Mouse (Mus musculus): Measurements from ENCODE around the gene Dennd2a. TPM values are rescaled to one million over a fixed set of nuclear protein-coding genes. Genes with fewer than 3 reads are reported as not detected.

Dennd2a gene
- polyA plus RNA-seq, 1 experiment, result not detected

GRCm38 (mm10) chr6:39434111-39434885, 123.4 kb downstream of the Dennd2a start:
- no peak for TF ChIP-seq POLR2A (IDR thresholded peaks at IDR 0.05; ENCODE audit: insufficient read depth, low read depth, low read length)
- TF ChIP-seq CTCF (IDR thresholded peaks at IDR 0.05; ENCODE audit: insufficient read depth, low read depth, low read length), result no peak
- 97% methylated on average over 2 of the region's 2 CpGs for WGBS

GRCm38 (mm10) chr6:39433701-39434100, 124.0 kb downstream of the Dennd2a start:
- no peak overlapping the region for H3K4me3 ChIP-seq (ENCODE audit: insufficient read depth, low read depth, low read length)
- H3K27ac ChIP-seq (ENCODE audit: insufficient read depth, low read depth, low read length), result no peak overlapping the region
- no peaks in the 10 kb centered on the region for H3K4me1 ChIP-seq (ENCODE audit: control insufficient read depth, insufficient read depth, low read length)
- TF ChIP-seq CTCF (IDR thresholded peaks at IDR 0.05; ENCODE audit: insufficient read depth, low read depth, low read length) (no peak), POLR2A (IDR thresholded peaks at IDR 0.05; ENCODE audit: insufficient read depth, low read depth, low read length) (no peak)

More at GRCm38 (mm10) chr6:39434111-39434885, 123.4 kb downstream of the Dennd2a start:
- Histone ChIP-seq H3K27ac (ENCODE audit: insufficient read depth, low read depth, low read length) (no peak overlapping the region), H3K4me3 (ENCODE audit: insufficient read depth, low read depth, low read length) (no peak overlapping the region), H3K4me1 (ENCODE audit: control insufficient read depth, insufficient read depth, low read length) (no peaks in the 10 kb centered on the region)

- WGBS, result 90% methylated on average over 4 of the region's 4 CpGs
- Histone ChIP-seq H3K4me3 (ENCODE audit: insufficient read depth, low read depth, low read length) (no peak overlapping the region), H3K27ac (ENCODE audit: insufficient read depth, low read depth, low read length) (no peak overlapping the region), H3K4me1 (ENCODE audit: control insufficient read depth, insufficient read depth, low read length) (no peaks in the 10 kb centered on the region)
- TF ChIP-seq POLR2A (IDR thresholded peaks at IDR 0.05; ENCODE audit: insufficient read depth, low read depth, low read length) (no peak), CTCF (IDR thresholded peaks at IDR 0.05; ENCODE audit: insufficient read depth, low read depth, low read length) (no peak)
Observed at GRCm38 (mm10) chr6:39433174-39433573, 124.5 kb downstream of the Dennd2a start.

- Histone ChIP-seq H3K4me3 (ENCODE audit: insufficient read depth, low read depth, low read length) (no peak overlapping the region), H3K4me1 (ENCODE audit: control insufficient read depth, insufficient read depth, low read length) (no peaks in the 10 kb centered on the region), H3K27ac (ENCODE audit: insufficient read depth, low read depth, low read length) (no peak overlapping the region)
- WGBS, result 78% methylated on average over 11 of the region's 11 CpGs
- TF ChIP-seq CTCF (IDR thresholded peaks at IDR 0.05; ENCODE audit: insufficient read depth, low read depth, low read length) (no peak), POLR2A (IDR thresholded peaks at IDR 0.05; ENCODE audit: insufficient read depth, low read depth, low read length) (no peak)
Observed at GRCm38 (mm10) chr6:39430722-39431121, 126.9 kb downstream of the Dennd2a start.

- no peak overlapping the region for H3K27ac ChIP-seq (ENCODE audit: insufficient read depth, low read depth, low read length)
- 64% methylated on average over 6 of the region's 6 CpGs for WGBS
- no peaks in the 10 kb centered on the region for H3K4me1 ChIP-seq (ENCODE audit: control insufficient read depth, insufficient read depth, low read length)
- TF ChIP-seq POLR2A (IDR thresholded peaks at IDR 0.05; ENCODE audit: insufficient read depth, low read depth, low read length) (no peak), CTCF (IDR thresholded peaks at IDR 0.05; ENCODE audit: insufficient read depth, low read depth, low read length) (no peak)
- no peak overlapping the region for H3K4me3 ChIP-seq (ENCODE audit: insufficient read depth, low read depth, low read length)
Observed at GRCm38 (mm10) chr6:39429007-39429788, 128.5 kb downstream of the Dennd2a start.

- Histone ChIP-seq H3K27ac (ENCODE audit: insufficient read depth, low read depth, low read length) (no peak overlapping the region), H3K4me3 (ENCODE audit: insufficient read depth, low read depth, low read length) (no peak overlapping the region), H3K4me1 (ENCODE audit: control insufficient read depth, insufficient read depth, low read length) (no peaks in the 10 kb centered on the region)
- no peak for TF ChIP-seq POLR2A (IDR thresholded peaks at IDR 0.05; ENCODE audit: insufficient read depth, low read depth, low read length)
- no peak for TF ChIP-seq CTCF (IDR thresholded peaks at IDR 0.05; ENCODE audit: insufficient read depth, low read depth, low read length)
- WGBS, result 87% methylated on average over 4 of the region's 4 CpGs
Observed at GRCm38 (mm10) chr6:39427276-39428003, 130.2 kb downstream of the Dennd2a start.

GRCm38 (mm10) chr6:39426725-39427124, 130.9 kb downstream of the Dennd2a start:
- TF ChIP-seq POLR2A (IDR thresholded peaks at IDR 0.05; ENCODE audit: insufficient read depth, low read depth, low read length) (no peak), CTCF (IDR thresholded peaks at IDR 0.05; ENCODE audit: insufficient read depth, low read depth, low read length) (no peak)
- Histone ChIP-seq H3K4me1 (ENCODE audit: control insufficient read depth, insufficient read depth, low read length) (no peaks in the 10 kb centered on the region), H3K4me3 (ENCODE audit: insufficient read depth, low read depth, low read length) (no peak overlapping the region), H3K27ac (ENCODE audit: insufficient read depth, low read depth, low read length) (no peak overlapping the region)
- WGBS, result 91% methylated on average over 4 of the region's 4 CpGs

- H3K4me3 ChIP-seq (ENCODE audit: insufficient read depth, low read depth, low read length), result no peak overlapping the region
- 92% methylated on average over 2 of the region's 2 CpGs for WGBS
- TF ChIP-seq POLR2A (IDR thresholded peaks at IDR 0.05; ENCODE audit: insufficient read depth, low read depth, low read length) (no peak), CTCF (IDR thresholded peaks at IDR 0.05; ENCODE audit: insufficient read depth, low read depth, low read length) (no peak)
Observed at GRCm38 (mm10) chr6:39425181-39425580, 132.5 kb downstream of the Dennd2a start.

More at GRCm38 (mm10) chr6:39425181-39425580, 132.5 kb downstream of the Dennd2a start:
- Histone ChIP-seq H3K27ac (ENCODE audit: insufficient read depth, low read depth, low read length) (no peak overlapping the region), H3K4me1 (ENCODE audit: control insufficient read depth, insufficient read depth, low read length) (peaks cover 3% of the 10 kb centered on the region; the same call in 1 of the 2 replicates)
